Comparison of ENCODE assay signal across 8 mouse cellular contexts in genomic region chr13:51736007-51736911, GRCm38 (mm10). TPM values are rescaled to one million over a fixed set of nuclear protein-coding genes. Genes with fewer than 3 reads are reported as not detected.
DNase-seq lines count a peak whose midpoint lies in the region; ATAC-seq and TF ChIP-seq lines count a peak whose summit lies in the region.

No protein-coding gene starts in this region.

- no peaks in the 10 kb centered on the region for H3K9me3 ChIP-seq in heart, embryonic 11.5 days (replicated peaks; ENCODE audit: control insufficient read depth, low read length)
- H3K9me3 ChIP-seq in lung, embryonic 16.5 days (ENCODE audit: control insufficient read depth, low read length) = no peaks in the 10 kb centered on the region
- H3K9me3 ChIP-seq in forebrain, embryonic 11.5 days (ENCODE audit: control insufficient read depth, low read length) = no peaks in the 10 kb centered on the region

- no peaks in the 10 kb centered on the region for H3K79me2 ChIP-seq in heart, adult 2 months (replicated peaks; ENCODE audit: control insufficient read depth, insufficient read depth, low read length)
- H3K79me2 ChIP-seq in macrophage (ENCODE audit: inconsistent target) = peaks cover 85% of the 10 kb centered on the region

- H3K9ac ChIP-seq in heart, embryonic 11.5 days (ENCODE audit: low read depth, low read length) = no peak overlapping the region
- no peak overlapping the region for H3K9ac ChIP-seq in heart, adult 2 months (ENCODE audit: low read depth, low read length)
- peak overlapping the region; percentile 19; the same call in 1 of the 2 replicates for H3K9ac ChIP-seq in lung, embryonic 16.5 days (ENCODE audit: low read length)
- H3K9ac ChIP-seq in forebrain, embryonic 11.5 days (ENCODE audit: low read length) = no peak overlapping the region

- no peak for TF ChIP-seq CTCF in heart, adult 2 months (IDR thresholded peaks at IDR 0.05)
- TF ChIP-seq CTCF in bone marrow, adult 2 months (IDR thresholded peaks at IDR 0.05; ENCODE audit: control insufficient read depth, insufficient read depth, low read length) = no peak

- ATAC-seq in heart, embryonic 11.5 days (replicated peaks; ENCODE audit: insufficient number of reproducible peaks, low FRiP score, low TSS enrichment) = no peak
- no peak; the same call in 1 of the 2 replicates for ATAC-seq in lung, embryonic 16.5 days (ENCODE audit: low read depth)
- no peak for ATAC-seq in forebrain, embryonic 11.5 days (replicated peaks; ENCODE audit: low FRiP score)

- 56% methylated on average over 13 of the region's 13 CpGs for WGBS in heart, embryonic 11.5 days (ENCODE audit: insufficient replicate concordance)
- WGBS in heart, adult 2 months = 24% methylated on average over 13 of the region's 13 CpGs
- 40% methylated on average over 13 of the region's 13 CpGs for WGBS in lung, embryonic 16.5 days
- 8% methylated on average over 13 of the region's 13 CpGs for WGBS in bone marrow, adult 2 months
- WGBS in macrophage (ENCODE audit: missing documents) = 24% methylated on average over 13 of the region's 13 CpGs
- 89% methylated on average over 13 of the region's 13 CpGs for WGBS in forebrain, embryonic 11.5 days

- H3K36me3 ChIP-seq in heart, embryonic 11.5 days (ENCODE audit: control insufficient read depth, insufficient read depth, low read length) = no peaks in the 10 kb centered on the region
- H3K36me3 ChIP-seq in heart, adult 2 months (ENCODE audit: control insufficient read depth, insufficient read depth, low read length) = no peaks in the 10 kb centered on the region
- no peaks in the 10 kb centered on the region for H3K36me3 ChIP-seq in lung, embryonic 16.5 days (ENCODE audit: control insufficient read depth, insufficient read depth, low read length)
- peaks cover 7% of the 10 kb centered on the region; the same call in 1 of the 2 replicates for H3K36me3 ChIP-seq in macrophage (ENCODE audit: inconsistent target)
- no peaks in the 10 kb centered on the region for H3K36me3 ChIP-seq in forebrain, embryonic 11.5 days (ENCODE audit: control insufficient read depth, insufficient read depth, low read length)

- TF ChIP-seq POLR2A in heart, adult 2 months (IDR thresholded peaks at IDR 0.05; ENCODE audit: insufficient read depth, low read depth, low read length) = no peak
- TF ChIP-seq POLR2A in bone marrow, adult 2 months (IDR thresholded peaks at IDR 0.05; ENCODE audit: borderline replicate concordance, control insufficient read depth, low read depth, low read length) = no peak

- DNase-seq in heart, adult 2 months = no peak
- DNase-seq in lung, postnatal 36 days = no peak
- DNase-seq in embryo, embryonic 10.5 days (ENCODE audit: low spot score) = no peak
- no peak for DNase-seq in forebrain, embryonic 11.5 days (ENCODE audit: low spot score)

- peaks cover 21% of the 10 kb centered on the region for H3K4me1 ChIP-seq in heart, embryonic 11.5 days (ENCODE audit: control insufficient read depth, insufficient read depth, low read length)
- no peaks in the 10 kb centered on the region; the same call in none of the 2 replicates for H3K4me1 ChIP-seq in heart, adult 2 months (ENCODE audit: control insufficient read depth, insufficient read depth, low read length)
- peaks cover 8% of the 10 kb centered on the region for H3K4me1 ChIP-seq in lung, embryonic 16.5 days (replicated peaks; ENCODE audit: control insufficient read depth, insufficient read depth, low read length)
- H3K4me1 ChIP-seq in bone marrow, adult 2 months (ENCODE audit: control insufficient read depth, insufficient read depth, low read length) = peaks cover 37% of the 10 kb centered on the region
- H3K4me1 ChIP-seq in forebrain, embryonic 11.5 days (replicated peaks; ENCODE audit: control insufficient read depth, insufficient read depth, low read length) = peaks cover 4% of the 10 kb centered on the region; the same call in 1 of the 2 replicates

- no peak for TF ChIP-seq EP300 in heart, adult 2 months (IDR thresholded peaks at IDR 0.05; ENCODE audit: insufficient read depth, low read depth, low read length)

- H3K4me3 ChIP-seq in heart, embryonic 11.5 days (ENCODE audit: low read depth, low read length) = no peak overlapping the region
- H3K4me3 ChIP-seq in heart, adult 2 months = no peak overlapping the region
- H3K4me3 ChIP-seq in lung, embryonic 16.5 days (ENCODE audit: low read length) = no peak overlapping the region
- H3K4me3 ChIP-seq in bone marrow, adult 2 months (replicated peaks; ENCODE audit: control insufficient read depth, low read depth, low read length) = no peak overlapping the region
- H3K4me3 ChIP-seq in macrophage (ENCODE audit: inconsistent target) = no peak overlapping the region
- H3K4me3 ChIP-seq in forebrain, embryonic 11.5 days (ENCODE audit: low read depth, low read length) = no peak overlapping the region

- no peaks in the 10 kb centered on the region for H3K27me3 ChIP-seq in heart, embryonic 11.5 days (ENCODE audit: control insufficient read depth, insufficient read depth, low read length)
- no peaks in the 10 kb centered on the region for H3K27me3 ChIP-seq in heart, adult 2 months (ENCODE audit: control insufficient read depth, insufficient read depth, low read length)
- H3K27me3 ChIP-seq in lung, embryonic 16.5 days (ENCODE audit: control insufficient read depth, insufficient read depth, low read depth, low read length) = no peaks in the 10 kb centered on the region
- H3K27me3 ChIP-seq in forebrain, embryonic 11.5 days (ENCODE audit: control insufficient read depth, insufficient read depth, low read length) = no peaks in the 10 kb centered on the region

- H3K27ac ChIP-seq in heart, embryonic 11.5 days (ENCODE audit: low read depth, low read length) = peak overlapping the region; percentile 46; the same call in 1 of the 2 replicates
- no peak overlapping the region for H3K27ac ChIP-seq in heart, adult 2 months
- H3K27ac ChIP-seq in lung, embryonic 16.5 days (ENCODE audit: low read length) = no peak overlapping the region
- peak overlapping the region; percentile 88 for H3K27ac ChIP-seq in bone marrow, adult 2 months (ENCODE audit: control insufficient read depth, insufficient read depth, low read depth, low read length, poor library complexity)
- peak overlapping the region; percentile 98 for H3K27ac ChIP-seq in macrophage
- no peak overlapping the region for H3K27ac ChIP-seq in forebrain, embryonic 11.5 days (ENCODE audit: low read depth, low read length)

- no peak overlapping the region for H3K4me2 ChIP-seq in heart, embryonic 11.5 days
- H3K4me2 ChIP-seq in lung, embryonic 16.5 days (ENCODE audit: low read depth, low read length) = no peak overlapping the region
- no peak overlapping the region for H3K4me2 ChIP-seq in forebrain, embryonic 11.5 days (ENCODE audit: low read depth, low read length, severe bottlenecking)

- intact Hi-C loops in heart, adult 2 months (cut with DNase I) = no loop called here

RNA-seq across cellular contexts. Expression of gene Sema4d, which starts 57.3 kb away (rescaled TPM):
- polyA plus RNA-seq in heart, embryonic 11.5 days (2014; fragmentation: Nextera tagmentation; extraction: Ambion mirVana) = 11.0 and 13.7 TPM in 2 replicates
- total RNA-seq in heart, adult 2 months (2021) = 10 to 100 TPM; 52.2 to 67.6 TPM
- polyA plus RNA-seq in heart, adult 2 months (2012; rRNA removed) = 51.7 and 52.2 TPM in 2 replicates
- polyA plus RNA-seq in lung, embryonic 16.5 days (2015; fragmentation: Nextera tagmentation; extraction: Ambion mirVana) = 9.0 and 9.8 TPM in 2 replicates
- 9.3 and 23.0 TPM in 2 replicates for polyA plus RNA-seq in bone marrow, adult 2 months (2011; ENCODE audit: insufficient read depth, insufficient read length, low replicate concordance, missing spikeins)
- total RNA-seq in macrophage (2018; cell fraction: chromatin; rRNA removed) = 100 to 1,000 TPM; 138 to 587 (median 262) TPM
- 100 to 1,000 TPM; 117 to 388 (median 219) TPM for total RNA-seq in macrophage (2018; cell fraction: cytosol; rRNA removed)
- 100 to 1,000 TPM; 156 to 800 (median 457) TPM for total RNA-seq in macrophage (2018; cell fraction: nucleus; rRNA removed)
- polyA plus RNA-seq in macrophage (2018) = 80.9 to 173 TPM (median 90.3 TPM) in 3 replicates
- 8.3 and 8.4 TPM in 2 replicates for polyA plus RNA-seq in forebrain, embryonic 11.5 days (2014; fragmentation: Nextera tagmentation; extraction: Ambion mirVana)

Comparison
In these comparisons a context has a peak if more than half of its experiments do, and no peak if none do; other contexts are left out.
1. H3K27ac ChIP-seq: peak in heart, embryonic 11.5 days (single experiment), bone marrow, adult 2 months (single experiment) and macrophage (single experiment); none in heart, adult 2 months (single experiment), lung, embryonic 16.5 days (single experiment) and forebrain, embryonic 11.5 days (single experiment).